Mouse (Mus musculus): Measurements from ENCODE around the gene Gpr1.

Gpr1 gene

GRCm38 (mm10) chr1:63214271-63214558, at the start of gene Gpr1:
TSS of gene Gpr1 (minus strand) at chr1:63214543.
- WGBS: 32% methylated on average over 3 of the region's 3 CpGs

DNA sequence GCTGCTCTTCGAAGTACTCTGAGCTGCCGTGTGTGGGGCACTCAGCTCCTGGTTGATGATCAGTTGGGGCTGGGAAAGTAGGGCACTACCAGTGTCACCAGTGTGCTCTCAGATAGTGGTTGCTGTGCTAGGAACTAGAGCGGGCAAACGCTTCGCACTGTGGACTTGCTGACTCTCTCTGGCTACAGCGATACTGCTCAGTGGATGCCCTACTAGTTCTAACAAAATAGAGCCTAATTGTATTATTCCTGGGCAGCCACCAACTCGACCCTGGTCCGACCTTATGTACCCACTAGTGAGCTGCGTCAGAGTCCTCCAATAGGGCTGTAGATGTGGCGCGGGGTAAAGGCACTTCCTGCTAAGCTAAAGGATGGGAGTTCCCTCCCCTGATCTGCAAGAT, 49.3 kb upstream of the Gpr1 start:
- WGBS: 43% methylated on average over 11 of the region's 11 CpGs

DNA sequence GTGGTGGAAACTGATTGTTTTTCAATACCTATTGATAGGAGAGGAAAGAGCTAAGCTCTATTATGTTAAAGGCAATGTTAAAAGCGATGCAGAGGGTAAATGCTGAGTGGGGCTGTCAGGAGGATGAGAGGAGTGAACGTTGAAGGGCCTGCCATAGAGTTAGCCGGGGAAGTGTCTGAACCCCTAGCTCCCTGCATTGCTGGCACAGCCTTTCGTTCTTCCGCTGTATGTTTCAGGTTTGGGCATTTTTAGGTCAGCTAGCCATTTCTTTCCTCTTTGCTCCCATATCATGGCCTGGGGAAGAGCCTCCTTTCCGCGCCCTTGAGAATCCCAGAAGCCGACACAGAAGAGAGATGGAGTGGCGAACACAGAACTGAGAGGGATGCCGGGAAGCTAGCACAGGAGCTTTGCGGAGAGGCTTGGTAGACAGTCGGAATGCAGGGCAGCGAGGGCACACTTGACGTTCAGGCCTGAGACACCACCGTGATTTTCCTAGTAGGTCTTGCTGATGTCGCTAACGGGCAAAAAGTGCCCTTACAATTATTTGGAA, 46.8 kb upstream of the Gpr1 start:
- WGBS: 53% methylated on average over 17 of the region's 17 CpGs

- WGBS: 48% methylated on average over 5 of the region's 5 CpGs
Measured at GRCm38 (mm10) chr1:63260742-63261033, 46.3 kb upstream of the Gpr1 start.

- 50% methylated on average over 17 of the region's 17 CpGs for WGBS
Measured at GRCm38 (mm10) chr1:63259916-63260741, 45.8 kb upstream of the Gpr1 start.

DNA sequence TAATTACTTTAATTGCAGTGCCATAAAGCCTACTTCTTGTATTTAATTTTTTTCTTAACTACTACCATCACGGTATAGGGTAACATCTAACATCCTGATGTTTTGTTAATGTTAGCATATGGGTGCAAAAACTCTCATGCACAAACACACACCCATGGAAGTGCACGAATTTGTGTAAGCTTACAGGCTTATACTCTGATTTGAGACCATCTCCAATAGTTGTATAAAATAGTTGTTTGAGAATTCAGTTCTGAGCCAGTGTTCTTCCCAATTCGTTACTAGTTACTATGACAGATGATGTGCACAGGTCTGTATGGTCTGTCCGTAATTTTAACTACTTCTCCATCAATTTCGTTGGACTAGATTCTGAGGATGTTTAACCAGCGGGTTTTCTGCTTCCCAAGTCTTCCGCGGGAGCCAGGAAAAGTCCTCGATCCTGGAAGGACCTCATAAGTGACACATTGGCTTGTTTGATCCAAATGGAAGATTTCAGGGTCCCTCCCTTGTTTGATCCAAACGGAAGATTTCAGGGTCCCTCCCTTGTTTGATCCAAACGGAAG, 45.0 kb upstream of the Gpr1 start:
- WGBS: 48% methylated on average over 11 of the region's 11 CpGs

- 47% methylated on average over 2 of the region's 2 CpGs for WGBS
Measured at GRCm38 (mm10) chr1:63258501-63258900, 44.2 kb upstream of the Gpr1 start.

DNA sequence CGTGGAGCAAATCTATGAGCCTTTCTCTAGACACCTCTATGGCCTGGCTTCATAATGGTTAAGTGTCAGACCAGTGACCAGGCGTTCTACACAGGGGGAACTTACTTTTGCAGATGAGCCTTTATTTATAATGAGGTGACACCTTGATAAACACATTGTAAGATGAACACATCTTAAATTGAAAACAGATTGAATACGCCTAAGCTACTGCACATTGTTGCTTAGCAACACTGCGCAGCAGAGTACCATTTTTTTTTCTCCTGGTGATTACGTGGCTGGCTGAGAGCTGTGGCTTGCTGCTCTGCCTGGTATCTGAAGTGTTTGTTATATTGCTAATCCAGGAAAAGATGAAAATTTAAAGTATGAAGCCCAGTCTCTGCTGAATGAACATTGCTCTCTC, 41.7 kb upstream of the Gpr1 start:
- 20% methylated on average over 5 of the region's 5 CpGs for WGBS

GRCm38 (mm10) chr1:63255101-63255500, 40.8 kb upstream of the Gpr1 start:
- 26% methylated on average over 4 of the region's 4 CpGs for WGBS

- 29% methylated on average over 5 of the region's 5 CpGs for WGBS
Measured at GRCm38 (mm10) chr1:63253291-63253690, 38.9 kb upstream of the Gpr1 start.

GRCm38 (mm10) chr1:63252351-63253209, 38.2 kb upstream of the Gpr1 start:
- 43% methylated on average over 24 of the region's 24 CpGs for WGBS

- 59% methylated on average over 4 of the region's 4 CpGs for WGBS
Measured at GRCm38 (mm10) chr1:63249261-63249660, 34.9 kb upstream of the Gpr1 start.

GRCm38 (mm10) chr1:63248360-63248851, 34.1 kb upstream of the Gpr1 start:
- WGBS: 5% methylated on average over 44 of the region's 44 CpGs

- WGBS: 4% methylated on average over 18 of the region's 18 CpGs
Measured at GRCm38 (mm10) chr1:63247831-63248359, 33.6 kb upstream of the Gpr1 start.

GRCm38 (mm10) chr1:63246862-63247521, 32.6 kb upstream of the Gpr1 start:
- WGBS: 15% methylated on average over 16 of the region's 16 CpGs

DNA sequence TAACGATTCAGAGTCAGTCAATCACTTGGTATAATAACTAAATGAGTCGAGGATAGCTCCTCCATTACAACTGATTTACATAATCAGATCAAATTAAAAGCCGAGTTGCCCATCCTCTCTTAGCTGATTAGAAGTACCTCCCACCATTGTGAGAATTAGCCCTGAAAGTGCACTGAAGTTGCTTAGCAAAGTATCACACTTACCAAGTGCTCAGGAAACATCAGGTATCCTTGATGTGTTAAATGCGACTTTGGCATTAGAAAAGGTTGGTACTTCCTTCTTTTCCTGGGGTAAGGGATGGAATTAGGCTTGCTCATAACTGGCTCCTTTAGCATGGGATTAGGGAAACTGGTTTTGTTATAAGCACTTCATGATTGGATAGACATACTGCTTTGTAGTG, 29.5 kb upstream of the Gpr1 start:
- WGBS: 54% methylated on average over 4 of the region's 4 CpGs

- WGBS: 66% methylated on average over 8 of the region's 8 CpGs
Measured at GRCm38 (mm10) chr1:63239751-63240150, 25.4 kb upstream of the Gpr1 start.

DNA sequence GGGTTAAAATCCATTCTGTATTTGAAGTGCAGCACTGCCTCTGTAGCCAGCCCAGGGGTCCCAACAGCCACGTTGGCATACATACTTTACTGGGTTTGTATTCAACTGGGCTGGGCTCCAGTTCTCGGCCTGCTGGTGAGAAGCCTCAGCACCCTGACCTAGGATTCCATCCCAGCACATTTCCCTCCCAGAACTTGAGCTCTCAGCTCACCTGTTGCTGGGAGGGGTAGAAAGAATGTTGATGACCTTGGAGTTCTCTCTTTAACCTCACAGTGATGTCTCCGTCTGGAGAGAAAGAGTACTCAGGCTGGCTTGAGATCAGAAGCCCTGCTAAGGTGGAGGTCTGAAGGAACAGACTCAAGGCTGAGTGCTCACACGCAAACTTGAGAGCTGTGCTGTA, 25.0 kb upstream of the Gpr1 start:
- WGBS: 66% methylated on average over 4 of the region's 4 CpGs

- WGBS: 42% methylated on average over 5 of the region's 5 CpGs
Measured at GRCm38 (mm10) chr1:63237371-63237770, 23.0 kb upstream of the Gpr1 start.

GRCm38 (mm10) chr1:63227241-63227640, 12.9 kb upstream of the Gpr1 start:
- WGBS: 87% methylated on average over 5 of the region's 5 CpGs

DNA sequence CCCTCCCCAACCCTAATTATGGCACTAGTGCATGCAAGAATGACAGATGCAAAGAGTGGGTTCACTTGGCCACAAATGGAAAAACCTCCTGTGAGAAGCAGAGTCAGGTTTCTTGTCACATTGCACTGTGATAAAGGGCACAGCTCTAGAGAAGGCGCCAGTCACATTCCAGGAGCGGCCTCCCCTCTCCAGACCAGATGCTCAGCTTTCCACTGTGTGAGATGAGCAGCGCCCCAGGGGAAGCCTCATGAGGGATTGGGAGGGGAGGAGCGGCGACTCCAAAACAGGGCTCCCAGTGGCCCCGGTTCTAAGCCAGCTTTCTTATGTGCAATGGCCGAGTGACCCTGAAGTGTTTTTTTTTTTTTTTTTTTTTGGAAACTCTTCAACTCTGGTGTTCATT, 11.5 kb upstream of the Gpr1 start:
- WGBS: 31% methylated on average over 7 of the region's 7 CpGs

GRCm38 (mm10) chr1:63225009-63225408, 10.7 kb upstream of the Gpr1 start:
- 88% methylated on average over 4 of the region's 4 CpGs for WGBS
